Mouse (Mus musculus) ES-E14 (cell line): ENCODE measurements around the gene Jph4. TPM values are rescaled to one million over a fixed set of nuclear protein-coding genes. Genes with fewer than 3 reads are reported as not detected.

ENCODE experiments used
- DNase-seq: peaks from one replicate; pipeline ENCODE4 v3.0.0-alpha.2; 2013; ENCODE audit warnings: low read depth, low spot score
- H3K27ac ChIP-seq: 2 replicates; pipeline ENCODE4 v1.5.1; 2012; ENCODE audit warnings: low read depth, mild to moderate bottlenecking, low read length, moderate library complexity, mixed read lengths; ENCODE audit not compliant: poor library complexity, insufficient read depth, severe bottlenecking
- H3K36me3 ChIP-seq: 2 replicates; pipeline ENCODE4 v1.6.1; 2012; ENCODE audit warnings: mild to moderate bottlenecking, low read length, moderate library complexity, mixed read lengths; ENCODE audit not compliant: control insufficient read depth, poor library complexity, insufficient read depth, severe bottlenecking
- H3K4me1 ChIP-seq, 2 experiments: fragments of 150-350 bp in 1 of 2; sonication (generic) in 1 of 2; 2 replicates each; pipeline ENCODE4 v1.6.1; 2012; ENCODE audit warnings: low read length in 2 of 2, mild to moderate bottlenecking in 1 of 2, mixed read lengths in 1 of 2; ENCODE audit not compliant: control insufficient read depth in 2 of 2, insufficient read depth in 2 of 2, poor library complexity in 1 of 2
- H3K4me3 ChIP-seq, 2 experiments: fragments of 150-350 bp in 1 of 2; sonication (generic) in 1 of 2; 2 replicates each; pipeline ENCODE4 v1.5.1; 2012; ENCODE audit warnings: low read length in 2 of 2, low read depth in 1 of 2, mild to moderate bottlenecking in 1 of 2, mixed read lengths in 1 of 2; ENCODE audit not compliant: insufficient read depth in 1 of 2, poor library complexity in 1 of 2, severe bottlenecking in 1 of 2
- H3K9ac ChIP-seq: 2 replicates; pipeline ENCODE4 v1.6.1; 2012; ENCODE audit warnings: low read depth, mild to moderate bottlenecking, low read length, mixed read lengths; ENCODE audit not compliant: poor library complexity, insufficient read depth, severe bottlenecking
- H3K9me3 ChIP-seq: fragments of 150-350 bp; sonication (generic); 2 replicates; pipeline ENCODE4 v1.6.1; 2012; ENCODE audit warnings: low read depth, mild to moderate bottlenecking, low read length; ENCODE audit not compliant: control insufficient read depth, insufficient read depth
- CHD2 ChIP-seq: IDR thresholded peaks from 2 replicates; pipeline ENCODE4 v1.6.1; 2014; ENCODE audit warnings: mild to moderate bottlenecking, low read depth, low read length, inconsistent platforms
- HCFC1 ChIP-seq: IDR thresholded peaks from 2 replicates; pipeline ENCODE4 v1.6.1; 2012; ENCODE audit warnings: low read length, inconsistent platforms, borderline replicate concordance; ENCODE audit not compliant: insufficient read depth
- MAFK ChIP-seq: IDR thresholded peaks from 2 replicates; pipeline ENCODE4 v1.6.1; 2014; ENCODE audit warnings: mild to moderate bottlenecking, low read depth, low read length, inconsistent platforms; ENCODE audit not compliant: insufficient read depth
- ZC3H11A ChIP-seq: IDR thresholded peaks from 2 replicates; pipeline ENCODE4 v1.6.1; 2012; ENCODE audit warnings: low read depth, mild to moderate bottlenecking, inconsistent platforms, low read length, borderline replicate concordance
- ZNF384 ChIP-seq: IDR thresholded peaks from 2 replicates; pipeline ENCODE4 v1.6.1; 2012; ENCODE audit warnings: low read depth, low read length, inconsistent platforms
- in situ Hi-C, 2 experiments: fragments of 600-800 bp; cut with MboI; formaldehyde crosslinking; loops; one replicate each; pipeline ENCODE4 v1.15.1; 2025; ENCODE audit warnings: low sequenced_read_pairs in 2 of 2, inconsistent platforms in 1 of 2; ENCODE audit not compliant: unreplicated experiment in 2 of 2
- total RNA-seq: library from RNA; depleted of rRNA; stranded (reverse); fragments of 300-350 nt; gene quantifications from 2 replicates; pipeline ENCODE4 v1.2.3, GENCODE M21; 2012

The Jph4 gene
- total RNA-seq, 1 experiment, result 1.7 TPM

DNA sequence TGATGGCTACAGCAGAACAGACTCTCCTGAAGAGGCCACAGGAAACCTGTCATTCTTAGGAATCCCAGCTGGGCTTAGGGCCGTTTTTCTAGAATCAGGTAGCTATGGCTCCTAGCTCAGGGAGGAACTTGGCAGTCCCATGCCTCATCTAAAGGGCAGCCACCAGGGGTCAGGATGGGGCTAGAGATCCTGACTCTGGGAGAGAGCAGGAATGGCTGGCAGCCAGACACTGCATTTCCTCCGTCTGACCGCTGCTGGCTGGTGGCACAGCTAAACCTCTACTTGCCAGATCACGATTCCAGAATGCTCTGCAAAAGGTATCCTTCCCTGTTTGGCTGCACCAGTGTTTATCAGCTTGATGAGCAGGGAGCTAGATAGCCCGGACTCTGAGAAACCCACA lies 5.2 kb upstream of the Jph4 start:
- H3K9me3 ChIP-seq, result no peaks in the 10 kb centered on the region
- H3K27ac ChIP-seq, result no peak overlapping the region
- H3K4me3 ChIP-seq, result no peak overlapping the region
- H3K9ac ChIP-seq, result no peak overlapping the region
- peaks cover 0 to 4% of the 10 kb centered on the region in 2 experiments; a peak in 1 of 4 replicates for H3K4me1 ChIP-seq
- DNase-seq, result no peak
- in situ Hi-C loops, result loop anchor here in 1 of 2 experiments (10.0 kb wide), 1 partner anchor 313 kb away; no protein-coding TSS in a partner anchor
- TF ChIP-seq ZC3H11A, result peak; percentile 88; the same call in 1 of the 2 replicates
- no peak for TF ChIP-seq ZNF384
- TF ChIP-seq HCFC1, result 0 out of 2 replicates have a peak, but pooled peaks have one; percentile 21
- no peaks in the 10 kb centered on the region for H3K36me3 ChIP-seq

DNA sequence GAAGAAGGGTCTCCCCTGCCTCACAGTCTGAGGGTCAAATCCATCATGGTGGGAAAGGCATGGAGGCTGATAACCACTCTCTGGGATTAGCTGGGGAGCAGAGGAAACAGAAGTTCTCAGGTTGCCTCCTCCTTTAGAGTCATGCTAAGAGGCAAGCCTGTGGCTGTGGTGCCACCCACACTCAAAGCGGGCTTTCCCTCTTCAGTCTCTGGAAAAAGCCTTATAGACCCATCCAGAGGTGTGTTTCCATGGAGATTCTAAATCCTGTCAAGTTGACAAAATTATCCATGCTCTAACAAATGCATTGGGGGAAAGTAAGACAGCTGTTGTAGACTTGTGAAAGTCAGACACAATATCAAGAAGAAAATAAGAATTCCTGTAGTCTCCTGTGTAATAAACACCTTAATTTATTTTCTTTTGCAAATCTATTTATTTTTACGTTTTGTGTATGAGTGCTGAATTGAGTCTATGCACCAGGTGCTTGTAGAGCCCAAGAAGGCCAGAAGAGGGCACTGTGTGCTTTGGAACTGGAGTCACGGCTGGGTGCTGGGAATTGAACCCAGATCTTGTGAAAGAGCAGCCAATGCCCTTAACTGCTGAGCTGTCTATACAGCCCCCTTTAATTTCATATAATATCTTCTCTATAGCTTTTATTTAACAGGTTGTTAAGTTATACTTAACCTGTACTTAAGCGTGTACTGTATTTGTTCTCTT lies 2.8 kb upstream of the Jph4 start:
- Histone ChIP-seq H3K9me3 (no peaks in the 10 kb centered on the region), H3K36me3 (no peaks in the 10 kb centered on the region), H3K4me1 (peaks cover 0 to 5% of the 10 kb centered on the region in 2 experiments; a peak in 1 of 4 replicates), H3K4me3 (no peak overlapping the region), H3K27ac (no peak overlapping the region), H3K9ac (no peak overlapping the region)
- TF ChIP-seq ZC3H11A (peak; percentile 60; the same call in 1 of the 2 replicates), HCFC1 (no peak)
- in situ Hi-C loops, result loop anchor here in 1 of 2 experiments (10.0 kb wide), 1 partner anchor 315 kb away; no protein-coding TSS in a partner anchor
- DNase-seq, result no peak

DNA sequence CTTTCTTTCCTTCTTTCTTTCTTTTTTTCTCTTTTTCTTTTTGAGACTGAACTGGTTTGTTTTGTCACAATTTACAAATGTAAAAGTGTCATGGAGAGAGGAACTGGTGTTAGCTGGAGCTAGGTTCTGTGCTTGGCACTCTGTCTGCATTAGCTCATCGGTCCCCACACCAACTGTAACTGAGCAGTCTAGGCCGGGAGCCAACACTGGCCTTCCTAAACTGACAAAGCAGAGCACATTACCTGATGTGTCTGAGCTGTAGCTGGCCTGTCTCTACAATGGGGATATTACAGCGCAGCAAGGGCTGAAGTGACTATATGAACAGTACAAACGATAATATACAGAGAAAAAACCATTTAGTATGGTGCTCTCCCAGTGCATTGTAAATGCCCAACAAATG lies 2.1 kb upstream of the Jph4 start:
- Histone ChIP-seq H3K9ac (no peak overlapping the region), H3K27ac (no peak overlapping the region), H3K4me1 (peaks cover 5 to 10% of the 10 kb centered on the region in 2 experiments; a peak in 3 of 4 replicates), H3K4me3 (no peak overlapping the region), H3K9me3 (no peaks in the 10 kb centered on the region), H3K36me3 (no peaks in the 10 kb centered on the region)
- in situ Hi-C loops, result no loop called here
- DNase-seq, result no peak
- TF ChIP-seq MAFK, result no peak
- no peak for TF ChIP-seq ZC3H11A
- no peak for TF ChIP-seq CHD2
- no peak for TF ChIP-seq HCFC1
- TF ChIP-seq ZNF384, result no peak

DNA sequence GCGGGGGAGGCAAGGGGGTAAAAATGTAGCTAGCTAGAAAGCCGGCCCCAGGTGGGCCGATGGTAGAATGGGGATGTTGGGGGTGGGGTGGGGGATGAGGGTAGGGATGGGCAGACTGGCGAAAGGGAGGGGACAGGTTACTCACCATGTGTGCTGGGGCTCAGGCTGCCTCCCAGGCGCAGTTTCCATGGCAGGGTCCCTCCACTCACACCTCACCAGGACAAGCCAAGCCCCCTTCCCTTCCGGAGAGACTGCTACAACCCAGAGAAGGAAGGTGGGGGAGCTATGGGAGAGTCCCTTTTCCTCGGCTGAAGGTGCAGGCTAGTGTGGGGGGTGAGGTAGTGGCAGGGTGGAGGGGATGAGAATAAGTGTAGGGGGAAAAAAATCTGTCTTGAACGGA lies 889 bp downstream of the Jph4 start:
- no peak overlapping the region for H3K27ac ChIP-seq

More for the DNA sequence above, 889 bp downstream of the Jph4 start:
- Histone ChIP-seq H3K4me1 (peaks cover 5 to 11% of the 10 kb centered on the region in 2 experiments; a peak in 3 of 4 replicates), H3K9me3 (no peaks in the 10 kb centered on the region), H3K36me3 (no peaks in the 10 kb centered on the region), H3K9ac (peak overlapping the region; percentile 62), H3K4me3 (peak overlapping the region; percentile 66 to 89)
- TF ChIP-seq CHD2, result no peak
- TF ChIP-seq MAFK, result no peak
- no peak for TF ChIP-seq HCFC1
- no peak for TF ChIP-seq ZNF384
- TF ChIP-seq ZC3H11A, result no peak
- in situ Hi-C loops, result no loop called here
- DNase-seq, result no peak
